Mouse (Mus musculus) hindbrain, embryonic 12.5 days (tissue): ENCODE measurements at regions not wholly inside any gene's neighbourhood (a gene's known extent, or its start where the extent isn't known, plus 50 kb on each side); places are given as distances from the start of the nearest gene placed in this dataset.

ENCODE experiments used
- ATAC-seq: fragments of 200-750 bp; cut with Nextera tagmentation; 2 replicates; pipeline ENCODE4 v1.8.0; 2017; ENCODE audit warnings: moderate TSS enrichment; ENCODE audit not compliant: low FRiP score
- H3K27ac ChIP-seq: fragments of 300-500 bp; sonication (generic); 2 replicates; pipeline ENCODE4 v1.5.1; 2016; ENCODE audit warnings: mild to moderate bottlenecking
- H3K27me3 ChIP-seq: fragments of 300-500 bp; sonication (generic); 2 replicates; pipeline ENCODE4 v1.6.1; 2016; ENCODE audit warnings: mild to moderate bottlenecking
- H3K36me3 ChIP-seq: fragments of 300-500 bp; sonication (generic); 2 replicates; pipeline ENCODE4 v1.6.1; 2016; ENCODE audit warnings: mild to moderate bottlenecking
- H3K4me1 ChIP-seq: fragments of 300-500 bp; sonication (generic); 2 replicates; pipeline ENCODE4 v1.6.1; 2016
- H3K4me2 ChIP-seq: fragments of 300-500 bp; sonication (generic); replicated peaks from 2 replicates; pipeline ENCODE4 v1.6.1; 2016; ENCODE audit warnings: mild to moderate bottlenecking
- H3K4me3 ChIP-seq: fragments of 300-500 bp; sonication (generic); 2 replicates; pipeline ENCODE4 v1.5.1; 2016; ENCODE audit warnings: mild to moderate bottlenecking
- H3K9ac ChIP-seq: fragments of 300-500 bp; sonication (generic); 2 replicates; pipeline ENCODE4 v1.6.1; 2016; ENCODE audit warnings: mild to moderate bottlenecking, moderate library complexity
- H3K9me3 ChIP-seq: fragments of 300-500 bp; sonication (generic); replicated peaks from 2 replicates; pipeline ENCODE4 v1.6.1; 2016; ENCODE audit warnings: mild to moderate bottlenecking
- WGBS: fragments of 180-500 bp; shearing (Covaris S2); methylation state at CpG from one replicate; pipeline ENCODE4 v1.1.7; 2016; 5-methylcytosine and 5-hydroxymethylcytosine counted together

- no peak overlapping the region for H3K9ac ChIP-seq
- no peak overlapping the region for H3K4me3 ChIP-seq
- no peaks in the 10 kb centered on the region for H3K36me3 ChIP-seq
- WGBS: 62% methylated on average over 9 of the region's 9 CpGs
- no peaks in the 10 kb centered on the region for H3K27me3 ChIP-seq
- H3K4me1 ChIP-seq: no peaks in the 10 kb centered on the region
- no peak overlapping the region for H3K4me2 ChIP-seq
- H3K9me3 ChIP-seq: no peaks in the 10 kb centered on the region
- H3K27ac ChIP-seq: no peak overlapping the region
- ATAC-seq: no peak
Measured at GRCm38 (mm10) chr2:45678685-45679084, 561.5 kb upstream of the Zeb2 start.

- Histone ChIP-seq H3K4me2 (no peak overlapping the region), H3K27ac (no peak overlapping the region), H3K36me3 (no peaks in the 10 kb centered on the region), H3K9me3 (no peaks in the 10 kb centered on the region), H3K4me3 (no peak overlapping the region), H3K27me3 (no peaks in the 10 kb centered on the region), H3K4me1 (no peaks in the 10 kb centered on the region), H3K9ac (no peak overlapping the region)
- 91% methylated on average over 2 of the region's 2 CpGs for WGBS
- no peak for ATAC-seq
Measured at GRCm38 (mm10) chr2:45675776-45676175, 558.6 kb upstream of the Zeb2 start.

- Histone ChIP-seq H3K9me3 (no peaks in the 10 kb centered on the region), H3K4me3 (no peak overlapping the region), H3K9ac (no peak overlapping the region), H3K27ac (no peak overlapping the region), H3K4me1 (no peaks in the 10 kb centered on the region), H3K36me3 (no peaks in the 10 kb centered on the region), H3K27me3 (no peaks in the 10 kb centered on the region), H3K4me2 (no peak overlapping the region)
- ATAC-seq: no peak
- 50% methylated on average over 1 of the region's 1 CpGs for WGBS
Measured at GRCm38 (mm10) chr2:45656011-45656410, 538.8 kb upstream of the Zeb2 start.

- H3K27me3 ChIP-seq: no peaks in the 10 kb centered on the region
- no peak overlapping the region for H3K4me3 ChIP-seq
- no peaks in the 10 kb centered on the region for H3K9me3 ChIP-seq
- H3K4me1 ChIP-seq: no peaks in the 10 kb centered on the region
- no peak overlapping the region for H3K9ac ChIP-seq
- H3K27ac ChIP-seq: no peak overlapping the region
- H3K4me2 ChIP-seq: no peak overlapping the region
- no peaks in the 10 kb centered on the region for H3K36me3 ChIP-seq
- no peak for ATAC-seq
Measured at GRCm38 (mm10) chr2:45654693-45655092, 537.5 kb upstream of the Zeb2 start.

GRCm38 (mm10) chr2:45652977-45653376 lies 535.8 kb upstream of the Zeb2 start:
- no peak overlapping the region for H3K9ac ChIP-seq
- H3K4me3 ChIP-seq: no peak overlapping the region
- H3K4me2 ChIP-seq: no peak overlapping the region
- no peaks in the 10 kb centered on the region for H3K36me3 ChIP-seq
- no peaks in the 10 kb centered on the region for H3K27me3 ChIP-seq
- no peaks in the 10 kb centered on the region for H3K4me1 ChIP-seq
- ATAC-seq: no peak
- 75% methylated on average over 3 of the region's 3 CpGs for WGBS
- H3K9me3 ChIP-seq: no peaks in the 10 kb centered on the region
- no peak overlapping the region for H3K27ac ChIP-seq

- Histone ChIP-seq H3K4me2 (no peak overlapping the region), H3K4me1 (no peaks in the 10 kb centered on the region), H3K9ac (no peak overlapping the region), H3K27ac (no peak overlapping the region), H3K9me3 (no peaks in the 10 kb centered on the region), H3K27me3 (no peaks in the 10 kb centered on the region), H3K4me3 (no peak overlapping the region), H3K36me3 (no peaks in the 10 kb centered on the region)
- 61% methylated on average over 5 of the region's 5 CpGs for WGBS
- no peak for ATAC-seq
Measured at GRCm38 (mm10) chr2:45650271-45650985, 533.2 kb upstream of the Zeb2 start.

GRCm38 (mm10) chr2:45647846-45648245 lies 530.7 kb upstream of the Zeb2 start:
- Histone ChIP-seq H3K4me3 (no peak overlapping the region), H3K36me3 (no peaks in the 10 kb centered on the region), H3K27ac (no peak overlapping the region), H3K9ac (no peak overlapping the region), H3K4me1 (no peaks in the 10 kb centered on the region), H3K9me3 (no peaks in the 10 kb centered on the region), H3K4me2 (no peak overlapping the region), H3K27me3 (no peaks in the 10 kb centered on the region)
- WGBS: 88% methylated on average over 3 of the region's 3 CpGs
- no peak for ATAC-seq

- Histone ChIP-seq H3K27ac (no peak overlapping the region), H3K4me1 (0 out of 2 replicates have a peak, but pooled peaks cover 4% of the 10 kb centered on the region), H3K4me3 (no peak overlapping the region), H3K9me3 (no peaks in the 10 kb centered on the region), H3K27me3 (no peaks in the 10 kb centered on the region), H3K36me3 (no peaks in the 10 kb centered on the region), H3K9ac (no peak overlapping the region), H3K4me2 (no peak overlapping the region)
- WGBS: 66% methylated on average over 7 of the region's 7 CpGs
- ATAC-seq: no peak
Measured at GRCm38 (mm10) chr2:45630081-45630480, 512.9 kb upstream of the Zeb2 start.

GRCm38 (mm10) chr2:45629616-45630015 lies 512.4 kb upstream of the Zeb2 start:
- Histone ChIP-seq H3K9me3 (no peaks in the 10 kb centered on the region), H3K4me2 (no peak overlapping the region), H3K4me1 (0 out of 2 replicates have a peak, but pooled peaks cover 4% of the 10 kb centered on the region), H3K9ac (no peak overlapping the region), H3K36me3 (no peaks in the 10 kb centered on the region), H3K4me3 (no peak overlapping the region), H3K27me3 (no peaks in the 10 kb centered on the region), H3K27ac (no peak overlapping the region)
- ATAC-seq: no peak
- WGBS: 75% methylated on average over 3 of the region's 3 CpGs

GRCm38 (mm10) chr2:45623056-45623455 lies 505.9 kb upstream of the Zeb2 start:
- Histone ChIP-seq H3K36me3 (no peaks in the 10 kb centered on the region), H3K27me3 (no peaks in the 10 kb centered on the region), H3K4me1 (no peaks in the 10 kb centered on the region), H3K4me3 (no peak overlapping the region), H3K9me3 (no peaks in the 10 kb centered on the region), H3K27ac (no peak overlapping the region), H3K9ac (no peak overlapping the region), H3K4me2 (no peak overlapping the region)
- WGBS: 81% methylated on average over 3 of the region's 3 CpGs
- no peak for ATAC-seq

- no peaks in the 10 kb centered on the region for H3K36me3 ChIP-seq
- H3K27ac ChIP-seq: no peak overlapping the region
- 98% methylated on average over 1 of the region's 1 CpGs for WGBS
- no peak for ATAC-seq
- H3K4me2 ChIP-seq: no peak overlapping the region
- H3K27me3 ChIP-seq: no peaks in the 10 kb centered on the region
- no peak overlapping the region for H3K9ac ChIP-seq
- H3K4me1 ChIP-seq: no peaks in the 10 kb centered on the region
- no peak overlapping the region for H3K4me3 ChIP-seq
- no peaks in the 10 kb centered on the region for H3K9me3 ChIP-seq
Measured at GRCm38 (mm10) chr2:45608926-45609325, 491.7 kb upstream of the Zeb2 start.

- H3K4me2 ChIP-seq: no peak overlapping the region
- H3K4me3 ChIP-seq: no peak overlapping the region
- no peaks in the 10 kb centered on the region for H3K9me3 ChIP-seq
- no peaks in the 10 kb centered on the region for H3K27me3 ChIP-seq
- no peaks in the 10 kb centered on the region for H3K36me3 ChIP-seq
- H3K9ac ChIP-seq: no peak overlapping the region
- H3K4me1 ChIP-seq: no peaks in the 10 kb centered on the region
- no peak for ATAC-seq
- no peak overlapping the region for H3K27ac ChIP-seq
Measured at GRCm38 (mm10) chr2:45607393-45607792, 490.2 kb upstream of the Zeb2 start.

GRCm38 (mm10) chr2:45601332-45601900 lies 484.2 kb upstream of the Zeb2 start:
- H3K27ac ChIP-seq: no peak overlapping the region

More at GRCm38 (mm10) chr2:45601332-45601900, 484.2 kb upstream of the Zeb2 start:
- ATAC-seq: no peak
- Histone ChIP-seq H3K9ac (no peak overlapping the region), H3K4me1 (no peaks in the 10 kb centered on the region), H3K36me3 (no peaks in the 10 kb centered on the region), H3K27me3 (no peaks in the 10 kb centered on the region), H3K4me2 (no peak overlapping the region), H3K9me3 (no peaks in the 10 kb centered on the region), H3K4me3 (no peak overlapping the region)
- 80% methylated on average over 5 of the region's 6 CpGs for WGBS
